Mouse (Mus musculus): ENCODE data around the gene Rps6ka1.
A peak's percentile ranks its signal among the peaks of the same experiment; 100 is the strongest.
"Not testable (repeated sequence)": the region's sequence is repeated elsewhere in the genome, so short reads cannot be mapped to it uniquely, and the experiment has no call there.

Rps6ka1 gene

GRCm38 (mm10) chr4:133857527-133857926, 30.1 kb downstream of the Rps6ka1 start:
- DNase-seq (ENCODE audit: low spot score): no peak

GRCm38 (mm10) chr4:133854621-133855020, 33.0 kb downstream of the Rps6ka1 start:
- no peak for DNase-seq (ENCODE audit: low spot score)

- no peak for DNase-seq (ENCODE audit: low spot score)
Measured at GRCm38 (mm10) chr4:133853630-133854029, 34.0 kb downstream of the Rps6ka1 start.

- no peak for DNase-seq (ENCODE audit: low spot score)
Measured at GRCm38 (mm10) chr4:133846625-133847024, 41.0 kb downstream of the Rps6ka1 start.

- DNase-seq (ENCODE audit: low spot score): no peak
Measured at GRCm38 (mm10) chr4:133845060-133845459, 42.5 kb downstream of the Rps6ka1 start.

- DNase-seq (ENCODE audit: low spot score): no peak
Measured at GRCm38 (mm10) chr4:133844209-133844841, 43.3 kb downstream of the Rps6ka1 start.

- DNase-seq (ENCODE audit: low spot score): no peak
Measured at GRCm38 (mm10) chr4:133842992-133843737, 44.4 kb downstream of the Rps6ka1 start.

GRCm38 (mm10) chr4:133841756-133842483, 45.7 kb downstream of the Rps6ka1 start:
- not testable (repeated sequence) for DNase-seq (ENCODE audit: low spot score)

GRCm38 (mm10) chr4:133841035-133841434, 46.6 kb downstream of the Rps6ka1 start:
- no peak for DNase-seq (ENCODE audit: low spot score)

- no peak for DNase-seq (ENCODE audit: low spot score)
Measured at GRCm38 (mm10) chr4:133840501-133840900, 47.1 kb downstream of the Rps6ka1 start.

- DNase-seq (ENCODE audit: low spot score): no peak
Measured at GRCm38 (mm10) chr4:133839385-133839826, 48.2 kb downstream of the Rps6ka1 start.

GRCm38 (mm10) chr4:133836575-133836974, 51.0 kb downstream of the Rps6ka1 start:
- no peak for DNase-seq (ENCODE audit: low spot score)

- DNase-seq (ENCODE audit: low spot score): no peak
Measured at GRCm38 (mm10) chr4:133835211-133835610, 52.4 kb downstream of the Rps6ka1 start.

GRCm38 (mm10) chr4:133832945-133833874, 54.4 kb downstream of the Rps6ka1 start:
- no peak for DNase-seq (ENCODE audit: low spot score)

- DNase-seq (ENCODE audit: low spot score): no peak
Measured at GRCm38 (mm10) chr4:133830453-133830852, 57.1 kb downstream of the Rps6ka1 start.

- DNase-seq (ENCODE audit: low spot score): peak; percentile 71
Measured at GRCm38 (mm10) chr4:133829281-133830070, 58.1 kb downstream of the Rps6ka1 start.

- no peak for DNase-seq (ENCODE audit: low spot score)
Measured at GRCm38 (mm10) chr4:133827887-133828794, 59.5 kb downstream of the Rps6ka1 start.

- DNase-seq (ENCODE audit: low spot score): no peak
Measured at GRCm38 (mm10) chr4:133827354-133827753, 60.2 kb downstream of the Rps6ka1 start.

GRCm38 (mm10) chr4:133825731-133826130, 61.9 kb downstream of the Rps6ka1 start:
- DNase-seq (ENCODE audit: low spot score): no peak
